Mouse (Mus musculus): ENCODE data around the gene Rab39. TPM values are rescaled to one million over a fixed set of nuclear protein-coding genes. Genes with fewer than 3 reads are reported as not detected.

The Rab39 gene
- 0.97 and 1.3 TPM in 2 replicates for polyA plus RNA-seq (2016; fragmentation: Nextera tagmentation; extraction: Ambion mirVana)

GRCm38 (mm10) chr9:53705992-53706696 lies at the start of gene Rab39:
Rab39 (minus strand) TSS chr9:53706232.
- H3K9ac ChIP-seq = no peak within 1 kb of the TSS; the same call in 1 of the 2 replicates

GRCm38 (mm10) chr9:53754801-53755200 lies 48.8 kb upstream of the Rab39 start:
- H3K4me3 ChIP-seq = no peak overlapping the region
- 0 out of 2 replicates have a peak, but pooled peaks cover 3% of the 10 kb centered on the region for H3K4me1 ChIP-seq
- ATAC-seq (ENCODE audit: insufficient number of reproducible peaks, insufficient read depth, low FRiP score, low TSS enrichment) = no peak
- H3K9ac ChIP-seq = no peak overlapping the region
- no peak overlapping the region for H3K27ac ChIP-seq
- H3K36me3 ChIP-seq = no peaks in the 10 kb centered on the region
- no peak overlapping the region for H3K4me2 ChIP-seq (replicated peaks)
- H3K27me3 ChIP-seq = peaks cover 4% of the 10 kb centered on the region; the same call in 1 of the 2 replicates
- H3K9me3 ChIP-seq = no peaks in the 10 kb centered on the region

More at GRCm38 (mm10) chr9:53705992-53706696, at the start of gene Rab39:
- Histone ChIP-seq H3K4me3 (peak within 1 kb of the TSS; percentile 50), H3K4me2 (replicated peaks) (peak within 1 kb of the TSS; percentile 91), H3K27me3 (no peaks in the 10 kb centered on the region), H3K9me3 (no peaks in the 10 kb centered on the region), H3K27ac (no peak within 1 kb of the TSS), H3K36me3 (no peaks in the 10 kb centered on the region), H3K4me1 (0 out of 2 replicates have a peak, but pooled peaks cover 4% of the 10 kb centered on the region)
- under 1% methylated on average over 49 of the region's 49 CpGs for WGBS
- peak; percentile 89 for ATAC-seq (ENCODE audit: insufficient number of reproducible peaks, insufficient read depth, low FRiP score, low TSS enrichment)

GRCm38 (mm10) chr9:53750899-53751298 lies 44.9 kb upstream of the Rab39 start:
- ATAC-seq (ENCODE audit: insufficient number of reproducible peaks, insufficient read depth, low FRiP score, low TSS enrichment) = no peak
- no peak overlapping the region for H3K4me3 ChIP-seq
- WGBS = 48% methylated on average over 5 of the region's 5 CpGs
- H3K36me3 ChIP-seq = no peaks in the 10 kb centered on the region
- H3K27ac ChIP-seq = no peak overlapping the region
- no peaks in the 10 kb centered on the region for H3K9me3 ChIP-seq
- H3K4me1 ChIP-seq = 0 out of 2 replicates have a peak, but pooled peaks cover 3% of the 10 kb centered on the region
- H3K27me3 ChIP-seq = peaks cover 4% of the 10 kb centered on the region; the same call in 1 of the 2 replicates
- H3K4me2 ChIP-seq (replicated peaks) = no peak overlapping the region
- no peak overlapping the region for H3K9ac ChIP-seq

- Histone ChIP-seq H3K4me3 (no peak overlapping the region), H3K27ac (no peak overlapping the region), H3K9ac (no peak overlapping the region), H3K9me3 (no peaks in the 10 kb centered on the region), H3K27me3 (0 out of 2 replicates have a peak, but pooled peaks cover under 1% of the 10 kb centered on the region), H3K4me1 (0 out of 2 replicates have a peak, but pooled peaks cover under 1% of the 10 kb centered on the region), H3K36me3 (no peaks in the 10 kb centered on the region), H3K4me2 (replicated peaks) (no peak overlapping the region)
- no peak for ATAC-seq (ENCODE audit: insufficient number of reproducible peaks, insufficient read depth, low FRiP score, low TSS enrichment)
- WGBS = 85% methylated on average over 13 of the region's 13 CpGs
Measured at GRCm38 (mm10) chr9:53750411-53750810, 44.4 kb upstream of the Rab39 start.

- ATAC-seq (ENCODE audit: insufficient number of reproducible peaks, insufficient read depth, low FRiP score, low TSS enrichment) = no peak
- H3K4me1 ChIP-seq = no peaks in the 10 kb centered on the region
- WGBS = 31% methylated on average over 3 of the region's 3 CpGs
- no peaks in the 10 kb centered on the region for H3K9me3 ChIP-seq
- no peak overlapping the region for H3K27ac ChIP-seq
- no peak overlapping the region for H3K4me2 ChIP-seq (replicated peaks)
- H3K36me3 ChIP-seq = no peaks in the 10 kb centered on the region
- no peaks in the 10 kb centered on the region for H3K27me3 ChIP-seq
- no peak overlapping the region for H3K9ac ChIP-seq
- H3K4me3 ChIP-seq = no peak overlapping the region
Measured at GRCm38 (mm10) chr9:53740829-53741404, 34.9 kb upstream of the Rab39 start.

GRCm38 (mm10) chr9:53705491-53705991 lies 491 bp downstream of the Rab39 start:
- peak; percentile 64; the same call in 1 of the 2 replicates for ATAC-seq (ENCODE audit: insufficient number of reproducible peaks, insufficient read depth, low FRiP score, low TSS enrichment)

GRCm38 (mm10) chr9:53702991-53703390 lies 3.0 kb downstream of the Rab39 start:
- 82% methylated on average over 1 of the region's 1 CpGs for WGBS
- ATAC-seq (ENCODE audit: insufficient number of reproducible peaks, insufficient read depth, low FRiP score, low TSS enrichment) = no peak
- no peak overlapping the region for H3K27ac ChIP-seq
- no peaks in the 10 kb centered on the region for H3K9me3 ChIP-seq
- H3K27me3 ChIP-seq = no peaks in the 10 kb centered on the region
- no peak overlapping the region for H3K4me3 ChIP-seq
- H3K4me1 ChIP-seq = 0 out of 2 replicates have a peak, but pooled peaks cover 4% of the 10 kb centered on the region
- no peak overlapping the region for H3K9ac ChIP-seq
- no peaks in the 10 kb centered on the region for H3K36me3 ChIP-seq
- H3K4me2 ChIP-seq (replicated peaks) = no peak overlapping the region

More at GRCm38 (mm10) chr9:53705491-53705991, 491 bp downstream of the Rab39 start:
- Histone ChIP-seq H3K27me3 (no peaks in the 10 kb centered on the region), H3K4me2 (replicated peaks) (peak overlapping the region; percentile 91), H3K36me3 (no peaks in the 10 kb centered on the region), H3K27ac (no peak overlapping the region), H3K9ac (no peak overlapping the region; the same call in 1 of the 2 replicates), H3K9me3 (no peaks in the 10 kb centered on the region), H3K4me3 (peak overlapping the region; percentile 50), H3K4me1 (0 out of 2 replicates have a peak, but pooled peaks cover 4% of the 10 kb centered on the region)
- 1% methylated on average over 28 of the region's 28 CpGs for WGBS

- Histone ChIP-seq H3K27me3 (no peaks in the 10 kb centered on the region), H3K4me1 (0 out of 2 replicates have a peak, but pooled peaks cover 3% of the 10 kb centered on the region), H3K9ac (no peak overlapping the region), H3K27ac (no peak overlapping the region), H3K4me2 (replicated peaks) (no peak overlapping the region), H3K9me3 (no peaks in the 10 kb centered on the region), H3K36me3 (no peaks in the 10 kb centered on the region), H3K4me3 (no peak overlapping the region)
- ATAC-seq (ENCODE audit: insufficient number of reproducible peaks, insufficient read depth, low FRiP score, low TSS enrichment) = no peak
- 68% methylated on average over 4 of the region's 4 CpGs for WGBS
Measured at GRCm38 (mm10) chr9:53700496-53700895, 5.5 kb downstream of the Rab39 start.

GRCm38 (mm10) chr9:53695846-53696245 lies 10.2 kb downstream of the Rab39 start:
- no peaks in the 10 kb centered on the region for H3K9me3 ChIP-seq
- 84% methylated on average over 5 of the region's 5 CpGs for WGBS
- H3K27ac ChIP-seq = no peak overlapping the region
- H3K27me3 ChIP-seq = no peaks in the 10 kb centered on the region
- H3K36me3 ChIP-seq = no peaks in the 10 kb centered on the region
- no peak for ATAC-seq (ENCODE audit: insufficient number of reproducible peaks, insufficient read depth, low FRiP score, low TSS enrichment)
- H3K4me1 ChIP-seq = no peaks in the 10 kb centered on the region
- no peak overlapping the region for H3K9ac ChIP-seq
- H3K4me3 ChIP-seq = no peak overlapping the region
- no peak overlapping the region for H3K4me2 ChIP-seq (replicated peaks)

- Histone ChIP-seq H3K4me2 (replicated peaks) (no peak overlapping the region), H3K9me3 (no peaks in the 10 kb centered on the region), H3K27me3 (no peaks in the 10 kb centered on the region), H3K36me3 (no peaks in the 10 kb centered on the region), H3K4me1 (no peaks in the 10 kb centered on the region), H3K4me3 (no peak overlapping the region), H3K27ac (no peak overlapping the region), H3K9ac (no peak overlapping the region)
- 68% methylated on average over 1 of the region's 1 CpGs for WGBS
- no peak for ATAC-seq (ENCODE audit: insufficient number of reproducible peaks, insufficient read depth, low FRiP score, low TSS enrichment)
Measured at GRCm38 (mm10) chr9:53693718-53694117, 12.3 kb downstream of the Rab39 start.

GRCm38 (mm10) chr9:53691745-53692670 lies 14.0 kb downstream of the Rab39 start:
- Histone ChIP-seq H3K4me3 (no peak overlapping the region), H3K9me3 (no peaks in the 10 kb centered on the region), H3K36me3 (no peaks in the 10 kb centered on the region), H3K27ac (no peak overlapping the region), H3K9ac (no peak overlapping the region), H3K4me2 (replicated peaks) (no peak overlapping the region), H3K4me1 (no peaks in the 10 kb centered on the region), H3K27me3 (no peaks in the 10 kb centered on the region)
- WGBS = 42% methylated on average over 7 of the region's 7 CpGs
- no peak for ATAC-seq (ENCODE audit: insufficient number of reproducible peaks, insufficient read depth, low FRiP score, low TSS enrichment)
